In genomic region chr10:128546787-128547186, GRCm38 (mm10) we compare ENCODE assay signal across 1 mouse cellular context.
TF ChIP-seq lines count a peak whose summit lies in the region.

No protein-coding gene starts in this region.

TF ChIP-seq in ES-E14, 5 proteins besides CTCF, POLR2A, EP300 and RAD21 (continued from another document):
- no peak for TF ChIP-seq HCFC1 (IDR thresholded peaks at IDR 0.05; ENCODE audit: borderline replicate concordance, insufficient read depth, low read length)
TF ChIP-seq in ES-E14: peak in this region for 0.
